Mouse (Mus musculus): ENCODE data around the gene Nccrp1.
"Not testable (repeated sequence)": the region's sequence is repeated elsewhere in the genome, so short reads cannot be mapped to it uniquely, and the experiment has no call there.

Nccrp1 gene

DNA sequence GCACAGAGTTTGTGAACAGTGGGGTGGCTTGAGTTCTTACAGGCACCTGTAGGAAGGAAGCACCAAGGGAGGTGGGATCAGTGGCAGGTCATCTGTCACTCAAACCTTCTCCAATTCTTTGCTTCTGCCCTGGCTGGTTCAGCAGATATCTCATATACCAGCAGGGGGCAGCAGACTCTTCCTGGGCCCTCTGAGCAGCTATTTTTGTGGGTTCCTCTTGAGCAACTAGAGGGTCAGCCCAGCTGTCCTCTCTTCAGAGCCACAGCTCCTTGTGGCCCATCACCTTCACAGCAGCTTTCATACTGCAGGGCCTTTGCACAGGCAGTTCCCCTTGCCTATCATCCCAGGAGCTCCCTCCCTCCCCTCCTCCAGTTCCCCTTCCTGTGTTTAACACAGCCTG, 21.2 kb upstream of the Nccrp1 start:
- DNase-seq = peak; percentile 80

GRCm38 (mm10) chr7:28567539-28567938, 20.5 kb upstream of the Nccrp1 start:
- DNase-seq = no peak

GRCm38 (mm10) chr7:28565407-28565806, 18.4 kb upstream of the Nccrp1 start:
- peak; percentile 63 for DNase-seq

GRCm38 (mm10) chr7:28562951-28563350, 15.9 kb upstream of the Nccrp1 start:
- no peak for DNase-seq

DNA sequence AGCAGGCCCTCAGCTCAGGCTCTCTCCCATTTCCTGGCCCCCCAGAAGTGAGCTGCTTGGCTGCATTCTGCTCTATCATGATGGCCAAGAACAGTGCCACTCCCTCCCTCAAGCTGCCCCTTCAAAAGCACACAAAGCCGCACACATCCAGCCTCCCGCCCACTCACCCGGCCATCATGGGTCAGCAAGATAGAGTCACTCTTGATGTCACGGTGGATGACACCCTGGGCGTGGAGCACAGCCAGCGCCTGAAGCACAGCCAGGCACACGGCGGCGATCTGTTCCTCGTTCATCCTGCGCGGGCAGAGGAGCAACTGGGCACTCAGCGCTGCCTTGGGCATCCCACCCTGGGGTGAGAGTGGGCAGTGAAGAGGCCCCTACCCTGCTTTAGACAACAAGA, 15.3 kb upstream of the Nccrp1 start:
- DNase-seq = no peak

GRCm38 (mm10) chr7:28561967-28562366, 14.9 kb upstream of the Nccrp1 start:
- no peak for DNase-seq

GRCm38 (mm10) chr7:28560856-28561255, 13.8 kb upstream of the Nccrp1 start:
- DNase-seq = peak; percentile 72

DNA sequence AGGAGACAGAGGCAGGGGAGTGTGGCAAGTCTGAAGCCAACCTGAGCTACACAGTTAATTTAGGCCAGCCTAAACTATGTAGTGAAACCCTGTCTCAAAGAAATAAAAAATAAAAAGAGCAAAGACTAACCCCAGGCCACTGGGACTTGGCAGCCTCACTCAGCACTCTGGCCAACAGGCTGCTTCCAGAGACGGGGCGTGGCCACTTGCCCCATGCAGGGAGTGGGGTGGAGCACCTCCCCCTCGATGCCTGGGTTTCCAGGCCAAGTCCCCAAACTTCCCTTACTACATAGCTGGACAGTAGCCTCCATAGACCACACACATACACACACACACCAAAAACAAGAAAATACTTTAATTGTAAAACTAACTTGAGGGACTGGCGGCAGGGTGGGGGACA, 11.4 kb upstream of the Nccrp1 start:
- peak; percentile 60 for DNase-seq

DNA sequence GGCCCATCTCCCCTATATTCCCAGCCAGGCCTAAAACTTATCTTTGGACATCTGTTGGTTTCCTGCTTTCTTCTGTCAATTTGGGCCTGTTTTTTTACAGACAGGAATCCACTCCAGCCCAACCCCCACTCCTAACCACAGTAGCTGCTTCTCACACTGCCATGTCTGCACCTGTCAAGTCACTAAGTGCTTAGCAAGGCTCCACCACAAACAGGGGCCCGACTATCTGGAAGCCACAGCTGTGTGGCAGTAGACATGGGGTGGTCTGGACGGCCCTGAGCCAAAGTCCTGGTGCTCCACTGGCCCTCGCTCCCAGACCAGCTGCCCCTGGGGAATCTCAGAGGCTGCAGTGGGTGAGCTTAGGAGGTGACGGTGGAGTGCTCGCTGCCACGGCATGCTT, 10.7 kb upstream of the Nccrp1 start:
- DNase-seq = peak; percentile 90

DNA sequence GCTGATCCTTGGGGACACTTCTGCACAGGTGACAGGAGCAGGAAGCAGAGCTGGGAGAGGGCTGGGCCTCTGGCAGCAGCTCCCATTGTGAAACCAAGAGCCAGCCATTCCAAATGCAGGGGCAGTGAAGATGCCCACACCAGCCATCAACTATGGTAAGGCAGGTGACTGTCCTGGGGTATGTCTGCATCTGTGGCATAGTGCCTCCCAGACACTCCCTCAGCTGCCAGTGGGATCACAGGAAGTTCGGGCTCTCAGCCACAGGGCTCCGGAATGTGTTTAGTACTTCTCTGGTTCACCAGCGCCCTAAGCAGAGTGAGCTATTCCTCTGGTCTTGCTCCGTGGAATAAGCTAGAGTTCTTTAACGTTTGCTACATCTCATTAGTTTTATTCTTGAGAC, 10.0 kb upstream of the Nccrp1 start:
- peak; percentile 45 for DNase-seq

GRCm38 (mm10) chr7:28555939-28556535, 9.0 kb upstream of the Nccrp1 start:
- DNase-seq = peak; percentile 33

DNA sequence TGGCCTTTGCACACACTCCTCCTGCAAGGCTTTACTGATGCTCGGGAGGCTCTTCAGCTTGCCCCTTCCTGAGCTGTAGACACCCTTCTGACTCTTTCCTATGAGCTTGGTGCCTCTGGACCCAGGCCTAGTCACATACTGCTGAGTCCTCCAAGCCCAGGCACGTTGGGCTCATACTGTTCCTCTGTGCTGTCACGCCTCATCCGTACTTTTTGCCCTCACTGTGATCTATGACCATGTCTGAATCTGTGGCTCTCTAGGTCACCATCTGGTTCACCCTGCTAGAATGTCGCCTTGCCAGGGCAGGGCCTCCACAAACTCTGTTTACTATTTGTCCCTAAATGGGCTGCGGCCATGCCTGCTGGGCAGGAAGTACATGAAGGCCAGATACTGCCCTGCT, 6.0 kb upstream of the Nccrp1 start:
- no peak for DNase-seq

DNA sequence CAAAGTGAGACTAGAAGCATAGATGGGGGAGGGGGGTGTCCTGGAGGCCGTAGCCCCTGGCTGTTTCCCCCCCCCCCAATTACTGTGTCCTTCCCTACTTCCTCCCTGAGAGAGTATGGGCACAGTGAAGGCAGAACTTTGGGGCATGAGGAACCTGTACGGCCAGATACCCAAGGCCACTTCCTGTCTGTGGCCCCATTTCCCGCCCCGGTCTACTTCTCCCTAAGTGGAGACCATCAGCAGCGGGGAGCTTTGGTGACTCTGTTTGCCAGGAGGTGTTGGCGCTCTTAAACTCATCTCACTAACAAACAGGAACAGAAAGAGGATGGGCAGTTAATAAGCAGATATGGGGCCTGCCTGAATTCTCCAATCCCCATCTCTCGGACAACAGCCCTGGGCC, 574 bp upstream of the Nccrp1 start:
- DNase-seq = no peak

- peak; percentile 64 for DNase-seq
Measured at GRCm38 (mm10) chr7:28546649-28547048, 405 bp downstream of the Nccrp1 start.

DNA sequence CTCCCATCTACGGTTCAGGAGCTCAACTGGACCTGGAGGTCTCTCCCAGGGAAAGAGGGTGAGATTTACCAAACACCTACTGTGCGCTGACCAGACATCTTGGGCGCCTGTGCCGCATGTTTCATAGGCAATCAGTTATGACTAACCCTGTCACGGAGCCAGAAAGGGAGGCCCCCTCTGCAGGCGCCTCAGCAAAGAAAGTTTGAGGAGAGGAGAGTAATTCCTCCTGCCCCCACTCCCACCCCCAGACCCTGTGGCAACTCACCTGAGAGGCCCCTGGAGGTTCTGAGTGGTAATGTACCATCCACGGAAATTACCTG, 1.2 kb downstream of the Nccrp1 start:
- DNase-seq = no peak

DNA sequence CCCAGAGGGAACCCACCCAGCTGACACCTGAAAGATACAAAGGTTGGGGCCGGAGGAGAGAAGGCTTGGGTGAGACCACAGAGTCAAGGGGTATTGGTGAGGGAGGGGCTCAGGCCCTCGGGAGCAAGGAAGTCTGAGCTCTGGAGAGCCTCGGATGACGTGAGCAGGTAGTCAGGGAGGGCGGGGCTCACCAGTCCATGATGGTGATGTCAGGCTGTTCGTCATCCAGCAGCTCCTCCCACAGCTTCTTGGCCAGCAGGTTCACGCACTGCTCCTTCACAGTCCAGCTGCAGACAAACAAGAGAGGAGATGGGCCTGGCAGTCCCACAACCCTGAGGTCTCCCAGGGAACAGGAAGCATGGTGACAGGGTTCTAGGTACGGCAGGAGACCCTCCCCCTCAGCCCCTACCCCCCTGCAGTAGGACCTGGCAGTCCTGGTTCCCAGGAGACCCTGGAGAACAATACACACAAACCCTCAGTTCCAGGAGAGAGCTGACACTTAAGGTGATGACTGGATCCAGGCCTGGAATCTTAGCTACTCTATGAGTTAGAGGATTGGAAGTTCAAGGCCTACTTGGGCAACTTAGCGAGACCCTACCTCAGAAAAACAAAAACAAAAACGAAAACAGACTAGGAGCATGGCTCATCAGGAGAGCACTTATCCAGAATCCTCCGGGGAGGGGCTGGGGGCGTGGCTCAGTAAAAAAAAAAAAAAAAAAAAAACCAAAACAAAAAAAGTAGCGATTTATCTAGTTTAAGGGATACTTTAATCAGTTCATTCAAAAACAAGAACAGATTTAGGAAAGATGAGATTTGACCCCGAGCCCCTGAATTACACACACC, 1.8 kb downstream of the Nccrp1 start:
- DNase-seq = no peak

DNA sequence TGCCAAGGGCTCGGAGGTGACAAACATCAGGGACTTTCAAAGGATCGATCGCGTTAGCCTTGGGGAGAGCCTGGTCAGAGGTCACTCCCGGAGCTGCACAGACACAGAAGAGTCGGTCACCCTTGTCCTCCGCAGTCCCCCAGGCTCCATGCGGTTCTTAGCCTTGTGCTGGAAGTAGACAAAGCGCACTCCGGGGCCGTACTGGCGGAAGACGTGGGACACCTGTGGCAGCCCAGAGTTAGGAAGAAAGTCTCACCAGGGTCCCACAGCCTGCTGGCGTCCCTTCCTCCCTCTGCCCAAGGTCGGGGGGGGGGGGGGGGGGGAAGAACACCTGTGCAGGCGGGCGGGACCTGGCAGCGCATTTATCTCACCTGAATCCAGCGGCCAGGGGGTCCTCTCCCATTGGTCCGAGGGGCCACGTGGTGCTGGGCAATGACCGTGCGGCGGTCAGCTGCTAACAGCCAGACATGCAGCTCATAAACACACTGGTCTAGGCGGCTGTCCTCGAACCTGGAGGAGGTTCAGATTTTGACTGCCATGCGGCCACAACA, 2.9 kb downstream of the Nccrp1 start:
- DNase-seq = no peak

DNA sequence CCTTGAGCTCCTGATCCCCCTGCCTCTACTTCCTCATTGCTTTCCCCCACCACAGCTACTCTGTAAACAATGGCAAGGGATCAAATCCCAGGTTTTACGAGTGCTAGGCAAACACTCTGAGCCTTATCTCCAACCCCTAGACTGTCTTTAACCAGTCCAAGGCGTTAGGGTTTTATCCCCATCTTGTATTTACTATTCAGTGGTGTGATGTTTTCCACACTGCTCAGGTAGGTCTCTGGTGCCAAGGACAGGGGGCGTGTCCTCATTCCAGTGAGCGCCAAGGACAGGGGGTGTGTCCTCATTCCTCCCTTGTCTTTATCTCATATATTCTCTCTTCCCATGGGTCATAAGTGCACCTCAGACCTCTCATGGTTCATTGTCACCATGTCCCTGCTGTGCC, 6.5 kb downstream of the Nccrp1 start, which contains the start of gene Sycn:
TSS of gene Sycn (plus strand) at position 360 of the 400 bp plus-strand sequence.
- no peak for DNase-seq

- DNase-seq = not testable (repeated sequence)
Measured at GRCm38 (mm10) chr7:28538886-28539285, 8.2 kb downstream of the Nccrp1 start.

DNA sequence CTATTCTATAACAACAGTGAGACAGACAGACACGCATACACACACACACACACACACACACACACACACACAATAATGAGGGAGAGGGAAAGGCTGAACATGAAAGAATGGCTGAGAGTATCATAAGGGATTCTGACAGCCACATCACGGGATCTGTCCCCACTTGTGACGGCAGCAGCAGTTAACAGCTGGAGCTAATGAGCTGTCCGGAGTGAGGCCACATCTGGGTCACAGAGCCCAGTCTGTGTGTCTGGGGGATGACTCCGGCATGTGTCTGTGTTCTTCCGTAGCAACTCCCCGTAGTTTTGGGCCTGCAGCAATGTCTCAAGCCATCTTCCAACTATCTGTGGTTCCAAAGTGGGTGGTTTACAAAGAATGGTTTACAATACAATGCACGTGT, 15.0 kb downstream of the Nccrp1 start:
- DNase-seq = no peak

GRCm38 (mm10) chr7:28527922-28528719, 18.9 kb downstream of the Nccrp1 start:
- DNase-seq = peak; percentile 97

- not testable (repeated sequence) for DNase-seq
Measured at GRCm38 (mm10) chr7:28522536-28522935, 24.5 kb downstream of the Nccrp1 start, which contains the start of gene Ifnl3. Gene Ifnl3, plus strand, starts transcription at chr7:28522836.

DNA sequence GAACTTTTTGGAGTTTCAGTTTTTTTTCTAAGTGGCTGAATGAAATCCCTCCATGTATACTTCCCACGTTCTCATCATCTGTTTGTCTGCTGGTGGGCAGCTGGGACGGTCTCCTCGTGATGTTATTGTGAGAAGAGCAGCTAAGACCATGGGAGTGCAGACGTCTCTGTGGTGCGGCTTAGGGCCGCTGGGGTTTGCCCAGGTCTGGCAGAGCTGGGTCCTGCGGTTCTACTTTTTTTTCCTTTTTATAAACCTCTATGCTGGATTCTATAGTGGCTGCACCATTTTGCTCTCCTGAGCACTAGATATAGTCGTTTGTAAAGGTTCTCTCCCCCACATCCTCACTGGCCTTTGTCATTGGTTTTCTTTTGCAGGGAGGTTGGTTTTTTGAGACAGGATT, 35.6 kb downstream of the Nccrp1 start:
- DNase-seq = no peak
